Mouse (Mus musculus) lung, postnatal 36 days (tissue): Measurements from ENCODE around the gene Grm3.

Source experiments
- DNase-seq: peaks from one replicate; pipeline ENCODE4 v3.0.0; 2022; ENCODE audit warnings: mixed read lengths

The Grm3 gene

GRCm38 (mm10) chr5:9724956-9725600, at the start of gene Grm3:
TSS of gene Grm3 (minus strand) at chr5:9725170.
- DNase-seq = no peak

- DNase-seq = no peak
Measured at GRCm38 (mm10) chr5:9755751-9756150, 30.8 kb upstream of the Grm3 start.

GRCm38 (mm10) chr5:9748184-9748583, 23.2 kb upstream of the Grm3 start:
- DNase-seq = no peak

- DNase-seq = no peak
Measured at GRCm38 (mm10) chr5:9744120-9744519, 19.1 kb upstream of the Grm3 start.

GRCm38 (mm10) chr5:9725601-9726268, 765 bp upstream of the Grm3 start:
- DNase-seq = no peak

GRCm38 (mm10) chr5:9724287-9724955, 549 bp downstream of the Grm3 start:
- no peak for DNase-seq

GRCm38 (mm10) chr5:9721136-9721535, 3.8 kb downstream of the Grm3 start:
- DNase-seq = no peak

GRCm38 (mm10) chr5:9716295-9716694, 8.7 kb downstream of the Grm3 start:
- no peak for DNase-seq

- DNase-seq = no peak
Measured at GRCm38 (mm10) chr5:9707096-9707495, 17.9 kb downstream of the Grm3 start.

GRCm38 (mm10) chr5:9703385-9704009, 21.5 kb downstream of the Grm3 start:
- no peak for DNase-seq

- DNase-seq = no peak
Measured at GRCm38 (mm10) chr5:9702656-9703384, 22.1 kb downstream of the Grm3 start.

GRCm38 (mm10) chr5:9692333-9692732, 32.6 kb downstream of the Grm3 start:
- no peak for DNase-seq

GRCm38 (mm10) chr5:9690599-9691242, 34.2 kb downstream of the Grm3 start:
- no peak for DNase-seq

GRCm38 (mm10) chr5:9690192-9690591, 34.8 kb downstream of the Grm3 start:
- DNase-seq = no peak

- no peak for DNase-seq
Measured at GRCm38 (mm10) chr5:9683204-9683603, 41.8 kb downstream of the Grm3 start.

- no peak for DNase-seq
Measured at GRCm38 (mm10) chr5:9669002-9669401, 56.0 kb downstream of the Grm3 start.

GRCm38 (mm10) chr5:9663416-9663815, 61.6 kb downstream of the Grm3 start:
- DNase-seq = no peak

- no peak for DNase-seq
Measured at GRCm38 (mm10) chr5:9661870-9662589, 62.9 kb downstream of the Grm3 start.

GRCm38 (mm10) chr5:9638612-9639011, 86.4 kb downstream of the Grm3 start:
- DNase-seq = no peak

GRCm38 (mm10) chr5:9627220-9627619, 97.8 kb downstream of the Grm3 start:
- DNase-seq = no peak

- no peak for DNase-seq
Measured at GRCm38 (mm10) chr5:9624396-9624795, 100.6 kb downstream of the Grm3 start.

GRCm38 (mm10) chr5:9623095-9623459, 101.9 kb downstream of the Grm3 start:
- DNase-seq = no peak
